Mouse (Mus musculus) intestine, embryonic 16.5 days (tissue): ENCODE measurements around the gene Ddi2. TPM values are rescaled to one million over a fixed set of nuclear protein-coding genes. Genes with fewer than 3 reads are reported as not detected.
A peak's percentile ranks its signal among the peaks of the same experiment; 100 is the strongest.

Source experiments
- ATAC-seq: fragments of 200-750 bp; cut with Nextera tagmentation; 2 replicates; pipeline ENCODE4 v1.8.0; 2017; ENCODE audit warnings: moderate TSS enrichment, moderate library complexity
- H3K27ac ChIP-seq: fragments of 300-500 bp; sonication (generic); 2 replicates; pipeline ENCODE4 v1.5.1; 2014; ENCODE audit warnings: mild to moderate bottlenecking, low read length
- H3K27me3 ChIP-seq: fragments of 300-500 bp; sonication (generic); replicated peaks from 2 replicates; pipeline ENCODE4 v1.6.1; 2014; ENCODE audit warnings: low read length, control low read depth, mixed read lengths; ENCODE audit not compliant: control insufficient read depth, insufficient read depth
- H3K36me3 ChIP-seq: fragments of 300-500 bp; sonication (generic); 2 replicates; pipeline ENCODE4 v1.6.1; 2014; ENCODE audit warnings: low read length, control low read depth; ENCODE audit not compliant: control insufficient read depth, insufficient read depth
- H3K4me1 ChIP-seq: fragments of 300-500 bp; sonication (generic); 2 replicates; pipeline ENCODE4 v1.6.1; 2014; ENCODE audit warnings: low read length, control low read depth, mixed read lengths; ENCODE audit not compliant: control insufficient read depth, insufficient read depth
- H3K4me2 ChIP-seq: fragments of 300-500 bp; sonication (generic); 2 replicates; pipeline ENCODE4 v1.6.1; 2014; ENCODE audit warnings: low read depth, low read length, control low read depth
- H3K4me3 ChIP-seq: fragments of 300-500 bp; sonication (generic); 2 replicates; pipeline ENCODE4 v1.5.1; 2014; ENCODE audit warnings: mild to moderate bottlenecking, low read length
- H3K9ac ChIP-seq: fragments of 300-500 bp; sonication (generic); 2 replicates; pipeline ENCODE4 v1.6.1; 2014; ENCODE audit warnings: low read depth, low read length
- H3K9me3 ChIP-seq: fragments of 300-500 bp; sonication (generic); 2 replicates; pipeline ENCODE4 v1.6.1; 2016; ENCODE audit warnings: low read length, control low read depth; ENCODE audit not compliant: control insufficient read depth
- WGBS: fragments of 180-500 bp; shearing (Covaris S2); extraction: QIAGEN DNeasy Blood & Tissue Kit; methylation state at CpG from one replicate; pipeline ENCODE4 v1.1.7; 2014; 5-methylcytosine and 5-hydroxymethylcytosine counted together
- polyA plus RNA-seq: library from polyadenylated mRNA; unstranded; fragments of >200 nt; fragmentation: Nextera tagmentation; extraction: Ambion mirVana; gene quantifications from 2 replicates; pipeline ENCODE4 v1.2.1, GENCODE M21; 2015

The Ddi2 gene
- polyA plus RNA-seq, 1 experiment from 2014 or later: 16.5 TPM

- no peaks in the 10 kb centered on the region for H3K4me1 ChIP-seq
- H3K27me3 ChIP-seq: no peaks in the 10 kb centered on the region
- H3K4me3 ChIP-seq: no peak overlapping the region
- H3K9me3 ChIP-seq: no peaks in the 10 kb centered on the region
- no peak for ATAC-seq
- H3K9ac ChIP-seq: no peak overlapping the region
- H3K4me2 ChIP-seq: no peak overlapping the region
- 68% methylated on average over 4 of the region's 4 CpGs for WGBS
- H3K36me3 ChIP-seq: no peaks in the 10 kb centered on the region
- no peak overlapping the region for H3K27ac ChIP-seq
These were observed 51.8 kb downstream of the Ddi2 start for GRCm38 (mm10) chr4:141671389-141671788.

GRCm38 (mm10) chr4:141669898-141670712, 53.1 kb downstream of the Ddi2 start:
- no peak overlapping the region for H3K27ac ChIP-seq
- ATAC-seq: no peak

GRCm38 (mm10) chr4:141664799-141665198, 58.4 kb downstream of the Ddi2 start, which contains the start of gene Plekhm2:
Gene Plekhm2, minus strand, starts transcription at chr4:141664899.
- Histone ChIP-seq H3K9ac (peak within 1 kb of the TSS; percentile 94), H3K27me3 (no peaks in the 10 kb centered on the region), H3K4me3 (peak within 1 kb of the TSS; percentile 89), H3K4me2 (peak within 1 kb of the TSS; percentile 92), H3K9me3 (no peaks in the 10 kb centered on the region), H3K27ac (peak within 1 kb of the TSS; percentile 65), H3K4me1 (peaks cover 15% of the 10 kb centered on the region), H3K36me3 (no peaks in the 10 kb centered on the region)
- no peak for ATAC-seq
- WGBS: 70% methylated on average over 8 of the region's 8 CpGs

More at GRCm38 (mm10) chr4:141669898-141670712, 53.1 kb downstream of the Ddi2 start:
- H3K9ac ChIP-seq: no peak overlapping the region
- 79% methylated on average over 18 of the region's 18 CpGs for WGBS
- no peaks in the 10 kb centered on the region for H3K36me3 ChIP-seq
- H3K4me2 ChIP-seq: no peak overlapping the region
- no peaks in the 10 kb centered on the region for H3K4me1 ChIP-seq
- no peaks in the 10 kb centered on the region for H3K9me3 ChIP-seq
- H3K27me3 ChIP-seq: no peaks in the 10 kb centered on the region
- H3K4me3 ChIP-seq: no peak overlapping the region

GRCm38 (mm10) chr4:141664011-141664745, 59.0 kb downstream of the Ddi2 start:
- H3K9ac ChIP-seq: peak overlapping the region; percentile 94
- no peaks in the 10 kb centered on the region for H3K9me3 ChIP-seq
- H3K4me3 ChIP-seq: peak overlapping the region; percentile 89
- no peaks in the 10 kb centered on the region for H3K27me3 ChIP-seq
- peaks cover 15% of the 10 kb centered on the region for H3K4me1 ChIP-seq
- peak overlapping the region; percentile 65 for H3K27ac ChIP-seq
- no peaks in the 10 kb centered on the region for H3K36me3 ChIP-seq
- ATAC-seq: peak; percentile 95
- peak overlapping the region; percentile 92 for H3K4me2 ChIP-seq
- WGBS: under 1% methylated on average over 56 of the region's 60 CpGs

- no peaks in the 10 kb centered on the region for H3K36me3 ChIP-seq
- peaks cover 15% of the 10 kb centered on the region for H3K4me1 ChIP-seq
- 3% methylated on average over 46 of the region's 47 CpGs for WGBS
- H3K4me2 ChIP-seq: peak overlapping the region; percentile 92
- ATAC-seq: peak; percentile 37
- peak overlapping the region; percentile 94 for H3K9ac ChIP-seq
- H3K27ac ChIP-seq: peak overlapping the region; percentile 65
- H3K4me3 ChIP-seq: peak overlapping the region; percentile 89
- no peaks in the 10 kb centered on the region for H3K9me3 ChIP-seq
- no peaks in the 10 kb centered on the region for H3K27me3 ChIP-seq
These were observed 59.9 kb downstream of the Ddi2 start for GRCm38 (mm10) chr4:141663122-141663931.

GRCm38 (mm10) chr4:141660884-141661283, 62.3 kb downstream of the Ddi2 start:
- ATAC-seq: no peak

GRCm38 (mm10) chr4:141659739-141660138, 63.5 kb downstream of the Ddi2 start:
- Histone ChIP-seq H3K27me3 (no peaks in the 10 kb centered on the region), H3K4me3 (no peak overlapping the region), H3K4me1 (peaks cover 12% of the 10 kb centered on the region), H3K27ac (no peak overlapping the region), H3K9ac (no peak overlapping the region), H3K4me2 (no peak overlapping the region), H3K9me3 (no peaks in the 10 kb centered on the region), H3K36me3 (no peaks in the 10 kb centered on the region)
- WGBS: 81% methylated on average over 4 of the region's 4 CpGs
- ATAC-seq: no peak

More at GRCm38 (mm10) chr4:141660884-141661283, 62.3 kb downstream of the Ddi2 start:
- Histone ChIP-seq H3K4me3 (no peak overlapping the region), H3K4me2 (no peak overlapping the region), H3K4me1 (peaks cover 15% of the 10 kb centered on the region), H3K9me3 (no peaks in the 10 kb centered on the region), H3K36me3 (no peaks in the 10 kb centered on the region), H3K9ac (no peak overlapping the region), H3K27ac (no peak overlapping the region), H3K27me3 (no peaks in the 10 kb centered on the region)
- 91% methylated on average over 11 of the region's 11 CpGs for WGBS

- H3K27me3 ChIP-seq: no peaks in the 10 kb centered on the region
- H3K4me2 ChIP-seq: no peak overlapping the region
- no peak overlapping the region for H3K27ac ChIP-seq
- WGBS: 90% methylated on average over 6 of the region's 6 CpGs
- no peaks in the 10 kb centered on the region for H3K36me3 ChIP-seq
- no peak overlapping the region for H3K9ac ChIP-seq
- peaks cover 8% of the 10 kb centered on the region for H3K4me1 ChIP-seq
- H3K9me3 ChIP-seq: no peaks in the 10 kb centered on the region
- ATAC-seq: no peak
- no peak overlapping the region for H3K4me3 ChIP-seq
These were observed 64.3 kb downstream of the Ddi2 start for GRCm38 (mm10) chr4:141658846-141659484.
